Mouse (Mus musculus) mouse trophoblast stem cell (cell line): Measurements from ENCODE around the gene Ubqln5.

Experiments used
- in situ Hi-C, 2 experiments: fragments of 300-500 bp; cut with MseI, MboI; formaldehyde crosslinking; loops; 2 replicates in 1 of 2; 3 replicates in 1 of 2; pipeline ENCODE4 v1.15.1; 2025

Gene Ubqln5

GRCm38 (mm10) chr7:104129726-104130125 lies at the start of gene Ubqln5:
Gene Ubqln5, minus strand, starts transcription at chr7:104129826.
- in situ Hi-C loops: no loop called here

- in situ Hi-C loops: no loop called here
These were observed 49.4 kb upstream of the Ubqln5 start for GRCm38 (mm10) chr7:104179074-104179473.

DNA sequence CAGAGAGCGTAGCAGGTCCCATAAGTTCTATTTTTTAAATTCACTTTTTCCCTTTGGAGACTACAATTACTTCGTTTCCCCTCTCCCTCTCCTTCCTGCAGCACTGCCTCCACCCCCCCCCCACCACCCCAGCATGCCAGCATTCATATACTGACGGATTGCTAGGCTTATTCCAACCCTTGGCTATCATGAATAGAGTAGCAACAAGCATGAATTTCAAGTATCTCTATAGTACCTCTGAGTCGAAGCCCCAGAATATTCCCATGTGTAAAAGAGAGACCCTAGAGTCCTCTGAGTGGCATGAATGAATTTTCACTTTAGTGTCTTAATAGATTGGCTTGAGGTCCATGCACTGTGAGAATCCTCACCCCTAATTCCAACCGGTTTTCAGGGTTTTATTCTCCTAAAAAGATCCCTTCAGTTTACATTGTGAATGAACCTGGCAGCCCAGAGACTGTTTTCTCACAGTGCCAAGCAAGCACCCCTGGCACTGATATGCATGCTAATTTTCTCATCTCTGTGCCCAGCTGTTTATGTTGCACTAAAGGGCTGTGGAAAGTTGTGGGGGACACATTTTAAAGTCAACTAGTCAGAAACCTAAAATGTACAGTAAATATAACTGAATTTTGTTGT lies 48.9 kb upstream of the Ubqln5 start:
- in situ Hi-C loops: no loop called here

DNA sequence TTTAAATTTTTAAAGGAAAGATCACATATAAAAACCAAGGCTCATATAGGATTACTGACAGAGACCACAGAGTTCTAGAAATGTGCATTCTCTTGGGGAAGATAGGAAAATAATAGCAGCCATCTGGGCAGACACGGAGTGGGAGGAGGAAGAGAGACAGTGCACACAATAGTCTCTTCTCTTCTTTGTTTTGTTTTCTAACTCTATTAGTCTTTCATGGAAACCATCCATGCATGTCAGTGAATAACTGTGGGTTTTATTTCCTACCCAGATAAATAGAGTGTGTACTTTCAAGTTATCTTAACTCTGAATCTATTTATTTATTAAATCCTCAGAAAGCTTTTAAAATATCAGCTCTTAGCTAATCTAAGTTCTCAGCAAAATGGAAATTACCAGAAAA lies 45.5 kb upstream of the Ubqln5 start:
- in situ Hi-C loops: no loop called here

DNA sequence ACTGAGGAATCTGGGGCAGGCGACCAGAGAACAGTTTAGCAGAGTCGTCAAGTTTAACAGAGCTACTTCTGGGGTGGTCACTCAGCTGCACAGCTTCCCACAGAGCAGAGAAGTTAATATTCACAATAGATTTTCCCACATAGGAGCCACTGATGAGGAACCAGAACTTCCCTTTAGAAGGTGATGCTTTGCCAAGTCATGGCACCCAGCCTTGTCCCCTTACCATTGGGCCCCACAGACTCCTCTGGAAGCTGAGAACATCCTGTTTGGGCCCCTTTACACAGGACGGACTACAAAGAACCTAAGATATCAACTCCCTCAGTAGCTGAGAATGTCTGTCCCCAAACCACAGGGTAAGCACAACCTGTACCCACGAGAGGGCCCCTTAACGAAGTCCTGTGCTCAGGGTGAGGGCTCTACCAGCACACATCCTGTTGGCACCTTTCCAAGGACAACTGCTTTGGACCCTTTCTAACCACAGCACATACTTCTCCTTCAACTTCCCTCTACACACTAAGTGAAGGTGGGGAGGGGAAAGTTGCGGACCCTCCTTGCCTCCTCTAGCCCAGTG lies 40.1 kb upstream of the Ubqln5 start:
- in situ Hi-C loops: no loop called here

GRCm38 (mm10) chr7:104167105-104167504 lies 37.5 kb upstream of the Ubqln5 start:
- in situ Hi-C loops: no loop called here

DNA sequence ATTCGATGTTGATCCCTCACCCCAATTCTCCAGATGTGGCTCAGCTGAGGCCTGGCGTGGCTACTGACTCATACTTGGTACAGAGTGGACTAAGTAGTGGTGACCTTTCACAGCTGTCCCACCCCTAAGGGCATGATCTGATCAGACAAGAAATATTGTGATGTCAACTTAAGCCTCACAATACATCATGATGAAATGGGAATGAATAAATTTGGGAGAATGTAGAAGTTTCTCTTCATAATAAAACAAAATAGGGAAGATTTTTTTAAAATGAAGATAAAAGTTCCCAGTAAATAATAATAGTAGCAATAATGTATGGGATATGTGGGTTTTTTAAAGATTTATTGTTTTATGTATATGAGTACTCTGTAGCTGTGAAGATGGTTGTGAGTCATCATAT lies 20.8 kb upstream of the Ubqln5 start, which contains the start of gene Ubqlnl:
Gene Ubqlnl (minus strand): TSS at position 101 of the 400 bp plus-strand sequence.
- in situ Hi-C loops: no loop called here

DNA sequence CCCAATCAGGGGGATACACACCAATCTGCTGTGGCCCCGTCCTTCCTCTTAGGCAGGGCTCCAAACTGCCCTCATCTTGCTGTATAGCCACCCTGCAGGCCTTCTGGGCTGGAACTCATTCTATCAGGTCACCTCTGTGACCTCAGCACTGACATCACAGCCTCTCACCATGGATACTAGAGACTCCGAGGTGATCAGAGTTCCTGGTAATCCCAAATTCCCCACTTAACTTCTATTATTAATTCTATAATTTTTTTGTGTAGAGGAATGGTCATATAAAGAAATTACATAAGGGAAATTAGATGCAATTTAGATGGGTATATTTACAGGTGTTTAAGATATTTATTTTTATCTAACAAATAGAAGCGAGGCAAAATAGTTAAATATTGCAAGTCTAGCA lies 13.6 kb upstream of the Ubqln5 start, which contains the start of gene Ubqln3:
Gene Ubqln3 (minus strand): TSS at position 101 of the 400 bp plus-strand sequence.
- in situ Hi-C loops: no loop called here

DNA sequence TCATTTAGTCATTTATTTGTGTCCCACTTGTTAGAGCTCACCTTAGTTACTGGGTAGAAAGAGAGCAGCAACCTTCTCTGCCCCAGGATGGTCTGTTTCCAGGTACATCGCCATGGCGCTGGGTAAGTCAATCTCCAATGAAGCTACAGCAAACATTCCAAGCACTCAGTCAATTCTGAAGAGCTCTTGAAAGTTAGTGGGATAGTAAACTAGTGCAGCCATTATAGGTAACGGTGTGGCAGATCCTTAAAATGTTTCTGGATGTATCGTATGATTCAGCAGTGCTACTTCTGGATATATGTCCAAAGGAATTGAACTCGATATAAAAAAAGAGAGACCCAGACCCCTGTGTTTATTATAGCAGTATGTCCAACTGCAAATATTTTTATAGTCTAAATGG lies 7.7 kb upstream of the Ubqln5 start, which contains the start of gene Olfr643:
Gene Olfr643 (minus strand): TSS at position 101 of the 400 bp plus-strand sequence.
- in situ Hi-C loops: no loop called here

- in situ Hi-C loops: no loop called here
These were observed 25.0 kb downstream of the Ubqln5 start, which contains the start of gene Olfr646 for GRCm38 (mm10) chr7:104104757-104104972. Gene Olfr646, plus strand, starts transcription at chr7:104104873.

- in situ Hi-C loops: no loop called here
These were observed 25.5 kb downstream of the Ubqln5 start for GRCm38 (mm10) chr7:104103913-104104756.

- in situ Hi-C loops: no loop called here
These were observed 44.3 kb downstream of the Ubqln5 start, which contains the start of gene Olfr645 for GRCm38 (mm10) chr7:104085365-104085764. Gene Olfr645, minus strand, starts transcription at chr7:104085465.
